ENCODE assay signal across 9 mouse cellular contexts in the genomic region with DNA sequence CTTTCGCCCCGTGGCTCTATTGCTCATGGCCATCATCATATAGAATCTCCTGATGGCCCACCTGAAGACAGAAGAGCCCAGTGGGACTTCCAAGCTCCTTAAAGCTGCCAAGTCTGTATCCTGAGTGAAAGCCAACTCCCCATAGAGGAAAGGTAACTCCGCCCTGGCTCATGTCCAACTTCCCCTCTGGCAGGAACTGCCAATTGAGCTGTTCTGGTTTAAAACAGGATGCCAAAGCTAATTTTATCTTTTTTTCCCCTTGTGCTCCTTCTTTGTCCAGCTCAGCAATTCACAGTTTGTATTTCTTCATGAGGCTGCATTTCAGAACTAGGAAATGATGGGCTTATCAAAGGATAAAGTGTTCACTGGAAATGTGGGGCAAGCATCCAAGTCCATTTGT.
DNase-seq lines count a peak whose midpoint lies in the region; ATAC-seq and TF ChIP-seq lines count a peak whose summit lies in the region.
"Had no signal": no experiment of that assay in that cellular context is flagged by ENCODE, and none has a peak within 500 bp of the region (broad histone marks: within the 10 kb centered on the region; RNA-seq: fewer than 3 reads in every experiment).

No protein-coding gene starts in this region.

- TF ChIP-seq POLR2A in liver, adult 2 months (IDR thresholded peaks at IDR 0.05; ENCODE audit: extremely low read depth, insufficient read depth, low read length): no peak

- no peak overlapping the region for H3K9ac ChIP-seq in liver, adult 2 months (ENCODE audit: low read depth, low read length)
- H3K9ac ChIP-seq in liver, embryonic 12.5 days: no peak overlapping the region
- no peak overlapping the region for H3K9ac ChIP-seq in hindbrain, embryonic 13.5 days

- ATAC-seq in liver, embryonic 12.5 days: no peak
- ATAC-seq in hindbrain, embryonic 13.5 days (ENCODE audit: low FRiP score): no peak

- no peak overlapping the region for H3K27ac ChIP-seq in liver, adult 2 months (replicated peaks; ENCODE audit: insufficient read depth, low read depth, low read length)
- no peak overlapping the region for H3K27ac ChIP-seq in liver, embryonic 12.5 days
- no peak overlapping the region for H3K27ac ChIP-seq in hindbrain, embryonic 13.5 days
- H3K27ac ChIP-seq: hindbrain, embryonic 10.5 days had no signal

- no peak for TF ChIP-seq CTCF in liver, adult 2 months (IDR thresholded peaks at IDR 0.05; ENCODE audit: low read depth, low read length)

- no peaks in the 10 kb centered on the region for H3K27me3 ChIP-seq in liver, adult 2 months (ENCODE audit: control insufficient read depth, insufficient read depth, low read length)
- no peaks in the 10 kb centered on the region for H3K27me3 ChIP-seq in liver, embryonic 12.5 days (replicated peaks)
- no peaks in the 10 kb centered on the region for H3K27me3 ChIP-seq in hindbrain, embryonic 13.5 days

- WGBS in liver, adult 2 months: 82% methylated on average over 3 of the region's 3 CpGs
- 68% methylated on average over 3 of the region's 3 CpGs for WGBS in liver, embryonic 12.5 days (ENCODE audit: insufficient replicate concordance)
- WGBS in hindbrain, embryonic 13.5 days: 91% methylated on average over 3 of the region's 3 CpGs

- no peak overlapping the region for H3K4me3 ChIP-seq in liver, adult 2 months (ENCODE audit: insufficient read depth, low read depth, low read length)
- no peak overlapping the region for H3K4me3 ChIP-seq in liver, embryonic 12.5 days
- no peak overlapping the region for H3K4me3 ChIP-seq in hindbrain, embryonic 13.5 days
- H3K4me3 ChIP-seq: hindbrain, embryonic 10.5 days had no signal

- no peaks in the 10 kb centered on the region for H3K4me1 ChIP-seq in liver, adult 2 months (ENCODE audit: control insufficient read depth, insufficient read depth, low read length)
- H3K4me1 ChIP-seq in liver, embryonic 12.5 days: no peaks in the 10 kb centered on the region
- H3K4me1 ChIP-seq in hindbrain, embryonic 13.5 days (replicated peaks): no peaks in the 10 kb centered on the region
- H3K4me1 ChIP-seq: hindbrain, embryonic 10.5 days had no signal

- H3K36me3 ChIP-seq in liver, adult 2 months (ENCODE audit: control insufficient read depth, insufficient read depth, low read length): no peaks in the 10 kb centered on the region
- no peaks in the 10 kb centered on the region for H3K36me3 ChIP-seq in liver, embryonic 12.5 days
- no peaks in the 10 kb centered on the region for H3K36me3 ChIP-seq in hindbrain, embryonic 13.5 days
- H3K36me3 ChIP-seq: hindbrain, embryonic 10.5 days had no signal

- H3K79me2 ChIP-seq in liver, adult 2 months (ENCODE audit: control insufficient read depth, insufficient read depth, low read length): no peaks in the 10 kb centered on the region

- peak; percentile 14 to 47 for DNase-seq in adrenal gland, adult (ENCODE audit: inconsistent age in 2 of 2, low spot score in 1 of 2)
- DNase-seq in adrenal gland, adult 18-20 months (ENCODE audit: low spot score in 2 of 2): no peak
- peak; percentile 7 for DNase-seq in liver, adult 2 months (ENCODE audit: extremely low read depth, low read depth, low spot score)
- DNase-seq in cerebellum, postnatal 10 days: peak; percentile 92
- peak; percentile 78 for DNase-seq in kidney, postnatal 10 days
- no peak for DNase-seq in layer of hippocampus, postnatal 14 days (ENCODE audit: low spot score in 2 of 2)

- H3K4me2 ChIP-seq in liver, embryonic 12.5 days: no peak overlapping the region
- no peak overlapping the region for H3K4me2 ChIP-seq in hindbrain, embryonic 13.5 days

- no peaks in the 10 kb centered on the region for H3K9me3 ChIP-seq in liver, embryonic 12.5 days (replicated peaks)
- no peaks in the 10 kb centered on the region for H3K9me3 ChIP-seq in hindbrain, embryonic 13.5 days
- H3K9me3 ChIP-seq: hindbrain, embryonic 10.5 days had no signal

Comparison
In these comparisons a context has a peak if more than half of its experiments do, and no peak if none do; other contexts are left out.
1. DNase-seq: peak in adrenal gland, adult (2 of 2), liver, adult 2 months (single experiment), cerebellum, postnatal 10 days (2 of 2) and kidney, postnatal 10 days (single experiment); none in adrenal gland, adult 18-20 months (0 of 2) and layer of hippocampus, postnatal 14 days (0 of 2).